Mouse (Mus musculus): Measurements from ENCODE around the gene Myo1f. TPM values are rescaled to one million over a fixed set of nuclear protein-coding genes. Genes with fewer than 3 reads are reported as not detected.

Myo1f gene
- 10 to 100 TPM; 80.1 to 80.7 TPM for polyA plus RNA-seq (2017; shearing (Covaris generic))

GRCm38 (mm10) chr17:33555223-33555855, at the start of gene Myo1f:
Gene Myo1f, plus strand, starts transcription at chr17:33555707.

GRCm38 (mm10) chr17:33523918-33524755, 31.4 kb upstream of the Myo1f start, which contains the start of gene Adamts10:
Gene Adamts10, plus strand, starts transcription at chr17:33524204.

GRCm38 (mm10) chr17:33628621-33629486, 73.3 kb downstream of the Myo1f start, which contains the start of gene Zfp414:
Gene Zfp414, plus strand, starts transcription at chr17:33629090.

GRCm38 (mm10) chr17:33637516-33638276, 82.2 kb downstream of the Myo1f start, which contains the start of gene Pram1:
Gene Pram1, plus strand, starts transcription at chr17:33638056.

Other genes starting within 250 kb of the Myo1f start
- gene Zfp81, start 196.8 kb upstream of the Myo1f start, polyA plus RNA-seq (2017; shearing (Covaris generic)) = 10 to 100 TPM in 1 of 2 experiments, 1 to 10 TPM in 1; 10.0 to 15.9 TPM
- 1 to 10 TPM; 7.5 to 8.3 TPM for gene Zfp101, start 161.1 kb upstream of the Myo1f start, polyA plus RNA-seq (2017; shearing (Covaris generic))
- gene Actl9, start 122.8 kb upstream of the Myo1f start, polyA plus RNA-seq (2017; shearing (Covaris generic)) = not detected
- gene Adamts10, start 31.5 kb upstream of the Myo1f start, polyA plus RNA-seq (2017; shearing (Covaris generic)) = 100 to 1,000 TPM; 106 to 127 TPM
- gene Zfp414, start 73.4 kb downstream of the Myo1f start, polyA plus RNA-seq (2017; shearing (Covaris generic)) = 10 to 100 TPM; 62.1 to 66.8 TPM
- gene Pram1, start 82.3 kb downstream of the Myo1f start, polyA plus RNA-seq (2017; shearing (Covaris generic)) = 1 to 10 TPM in 1 of 2 experiments, under 1 TPM in 1; 0.99 to 1.5 TPM
- gene Hnrnpm, start 131.2 kb downstream of the Myo1f start, polyA plus RNA-seq (2017; shearing (Covaris generic)) = 100 to 1,000 TPM; 337 to 341 TPM
- gene March2, start 163.0 kb downstream of the Myo1f start, polyA plus RNA-seq (2017; shearing (Covaris generic)) = 100 to 1,000 TPM in 1 of 2 experiments, 10 to 100 TPM in 1; 96.3 to 115 TPM
- gene Rab11b, start 204.8 kb downstream of the Myo1f start, polyA plus RNA-seq (2017; shearing (Covaris generic)) = 100 to 1,000 TPM; 270 to 275 TPM
- 1 to 10 TPM; 3.2 to 7.7 TPM for gene Angptl4, start 226.1 kb downstream of the Myo1f start, polyA plus RNA-seq (2017; shearing (Covaris generic))

Measured in inflammation-experienced regulatory T-cells (primary cell).